Mouse (Mus musculus): ENCODE results near the gene a.
"Not testable (repeated sequence)": the region's sequence is repeated elsewhere in the genome, so short reads cannot be mapped to it uniquely, and the experiment has no call there.

Gene a

DNA sequence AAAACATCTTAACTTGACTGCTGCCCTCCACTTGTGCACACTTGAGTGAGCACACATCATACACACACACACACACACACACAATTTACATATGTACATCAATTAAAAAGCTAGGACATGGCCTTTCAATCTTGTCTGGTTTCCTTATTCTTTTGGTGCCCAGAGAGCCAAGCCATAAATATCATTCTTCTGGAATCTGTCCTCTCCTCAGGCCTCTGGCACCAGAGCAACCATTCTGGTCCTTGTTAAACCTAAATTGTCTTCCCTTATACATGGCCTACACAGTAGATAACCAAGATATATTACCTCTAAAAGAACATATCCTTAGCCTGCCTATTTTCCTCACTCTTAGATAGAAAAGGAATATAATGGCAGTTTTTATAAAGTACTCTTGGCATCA lies 56.9 kb downstream of the a start:
- no peak for DNase-seq

DNA sequence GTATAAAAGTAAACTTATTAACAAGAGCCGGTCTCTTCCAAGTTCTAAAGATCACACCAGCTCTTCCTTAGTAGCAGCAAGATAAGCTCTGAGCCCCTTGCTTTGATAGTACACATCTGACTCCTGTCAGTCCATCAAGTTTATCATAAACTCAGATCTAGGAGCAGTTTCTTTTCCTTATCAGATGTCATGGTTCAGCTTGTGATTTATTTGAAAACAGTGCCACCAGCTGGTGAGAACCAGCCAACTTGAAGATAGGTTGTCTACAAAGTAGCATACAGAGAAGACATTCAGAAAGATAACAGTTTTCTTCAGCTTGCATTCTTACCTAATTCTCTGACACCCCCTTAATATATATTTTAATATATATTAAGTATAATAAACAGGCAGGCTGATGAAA lies 64.2 kb downstream of the a start:
- no peak for DNase-seq

DNA sequence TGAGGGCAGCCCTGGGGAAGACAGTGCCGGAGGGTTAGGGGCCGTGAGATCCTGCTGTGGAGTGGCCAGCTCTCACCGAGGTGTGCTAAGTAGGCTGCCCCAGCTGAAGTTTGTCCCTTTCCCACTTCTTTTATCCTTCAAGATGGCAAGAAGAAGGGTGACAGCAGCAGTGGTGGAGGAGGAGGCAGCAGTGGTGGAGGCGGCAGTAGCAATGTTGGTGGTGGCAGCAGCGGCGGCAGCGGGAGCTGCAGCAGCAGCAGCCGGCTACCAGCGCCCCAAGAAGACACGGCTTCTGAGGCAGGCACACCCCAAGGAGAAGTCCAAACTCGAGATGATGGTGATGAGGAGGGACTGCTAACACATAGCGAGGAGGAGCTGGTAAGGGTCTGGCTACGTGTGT lies 72.5 kb downstream of the a start:
- DNase-seq, result no peak

DNA sequence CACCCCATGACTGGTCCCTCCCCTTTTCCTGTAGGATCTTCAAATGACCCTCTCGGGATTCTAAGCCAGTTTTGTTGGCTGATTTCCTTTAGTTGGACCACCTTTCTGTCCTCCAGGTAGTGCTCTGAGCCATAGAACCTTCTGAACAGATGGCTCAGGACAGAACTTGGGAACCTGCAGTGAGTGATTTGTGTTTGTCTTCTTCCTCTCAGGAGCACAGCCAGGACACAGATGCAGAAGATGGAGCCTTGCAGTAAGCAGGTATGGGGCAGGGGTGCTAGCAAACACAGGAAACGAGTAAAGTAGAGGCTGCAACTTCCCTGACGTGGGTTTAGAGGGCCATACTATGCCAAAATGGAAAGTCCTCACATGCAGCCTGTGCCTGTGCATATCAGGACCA lies 74.5 kb downstream of the a start:
- no peak for DNase-seq

DNA sequence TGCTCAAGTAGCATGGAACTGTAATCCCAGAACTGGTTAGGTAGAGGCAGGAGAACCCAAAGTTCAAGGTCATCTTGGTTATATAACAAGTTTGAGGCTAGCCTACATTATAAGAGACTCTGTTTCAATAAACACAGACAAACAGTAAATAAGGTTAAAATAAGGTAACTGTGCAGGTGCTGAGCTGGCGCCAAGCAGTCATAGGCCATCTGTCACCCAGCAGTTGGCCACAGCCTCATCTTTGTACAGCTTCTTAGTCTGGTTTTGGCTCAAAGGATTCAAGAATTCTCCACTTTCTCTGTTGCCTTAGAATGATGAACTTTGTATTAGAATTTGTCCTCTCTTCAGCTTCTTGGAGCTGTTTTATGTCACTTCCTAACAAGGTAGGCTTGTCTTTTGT lies 76.9 kb downstream of the a start:
- no peak for DNase-seq

DNA sequence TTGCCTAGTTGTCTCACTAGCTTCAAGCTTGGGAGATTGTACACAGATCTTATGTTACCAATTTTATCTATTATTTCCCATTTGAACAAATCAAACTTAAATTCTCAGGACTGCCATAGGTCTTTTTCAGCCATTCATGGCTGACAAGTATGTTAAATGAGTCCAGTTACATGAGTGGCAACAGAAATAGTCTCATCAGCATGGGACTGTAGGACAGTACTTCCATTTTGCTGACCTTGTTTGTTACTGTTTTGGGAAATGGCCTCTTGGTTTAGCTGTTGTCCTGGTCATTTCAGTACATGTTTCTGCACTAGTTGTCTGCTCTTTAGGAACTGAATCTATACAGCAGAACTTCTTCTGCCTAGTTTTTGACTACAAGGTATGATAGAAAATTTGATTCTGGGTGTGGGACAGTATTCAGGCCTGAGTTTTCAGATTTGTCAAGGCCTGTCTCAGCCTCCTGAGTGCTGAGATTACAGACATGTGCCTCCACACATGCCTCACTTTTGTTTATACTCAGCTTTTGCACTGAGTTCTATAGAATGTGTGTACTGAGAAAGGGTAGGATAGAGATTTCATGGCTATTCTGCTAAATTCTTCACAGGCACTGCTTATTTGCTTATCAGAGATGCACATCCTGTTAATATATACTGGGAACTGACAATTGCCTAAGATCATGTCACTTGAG lies 78.9 kb downstream of the a start:
- no peak for DNase-seq

DNA sequence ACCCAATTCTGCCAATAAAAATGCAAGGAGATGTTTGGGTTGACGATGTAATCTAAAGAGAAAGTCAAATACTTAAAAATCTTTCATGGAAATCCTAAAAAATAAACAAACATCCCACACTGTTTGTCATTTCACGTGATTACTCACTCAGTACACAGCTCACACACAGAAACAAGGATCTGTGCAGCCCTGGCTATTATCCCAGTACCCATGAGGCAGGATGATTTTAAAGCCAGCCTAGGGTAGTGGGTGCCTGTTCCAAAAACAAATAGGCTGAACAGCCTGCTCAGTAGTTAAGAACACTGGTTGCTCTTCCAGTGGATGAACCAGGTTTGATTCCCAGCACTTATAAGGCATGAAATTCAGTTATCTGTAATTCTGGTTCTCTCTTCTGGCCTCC lies 85.4 kb downstream of the a start:
- no peak for DNase-seq

DNA sequence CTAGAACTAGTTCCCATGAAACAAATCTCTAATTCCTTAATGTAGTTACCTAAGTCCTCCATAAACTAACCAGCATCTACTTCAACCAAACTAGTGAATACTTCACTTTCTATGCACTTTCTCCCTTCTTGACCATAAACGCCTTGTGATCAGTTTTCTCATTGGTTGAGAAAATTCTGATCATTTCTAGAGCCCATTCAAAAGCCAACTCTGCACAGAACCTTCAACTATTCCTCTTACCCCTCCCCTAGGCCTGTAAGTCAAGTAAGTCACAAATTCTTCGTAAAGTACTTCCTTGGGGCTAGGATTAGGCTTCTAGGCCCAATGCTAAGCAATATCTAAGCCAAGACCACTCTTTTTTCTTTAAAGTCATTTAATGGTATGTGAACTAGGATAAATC lies 100.4 kb downstream of the a start:
- no peak for DNase-seq

DNA sequence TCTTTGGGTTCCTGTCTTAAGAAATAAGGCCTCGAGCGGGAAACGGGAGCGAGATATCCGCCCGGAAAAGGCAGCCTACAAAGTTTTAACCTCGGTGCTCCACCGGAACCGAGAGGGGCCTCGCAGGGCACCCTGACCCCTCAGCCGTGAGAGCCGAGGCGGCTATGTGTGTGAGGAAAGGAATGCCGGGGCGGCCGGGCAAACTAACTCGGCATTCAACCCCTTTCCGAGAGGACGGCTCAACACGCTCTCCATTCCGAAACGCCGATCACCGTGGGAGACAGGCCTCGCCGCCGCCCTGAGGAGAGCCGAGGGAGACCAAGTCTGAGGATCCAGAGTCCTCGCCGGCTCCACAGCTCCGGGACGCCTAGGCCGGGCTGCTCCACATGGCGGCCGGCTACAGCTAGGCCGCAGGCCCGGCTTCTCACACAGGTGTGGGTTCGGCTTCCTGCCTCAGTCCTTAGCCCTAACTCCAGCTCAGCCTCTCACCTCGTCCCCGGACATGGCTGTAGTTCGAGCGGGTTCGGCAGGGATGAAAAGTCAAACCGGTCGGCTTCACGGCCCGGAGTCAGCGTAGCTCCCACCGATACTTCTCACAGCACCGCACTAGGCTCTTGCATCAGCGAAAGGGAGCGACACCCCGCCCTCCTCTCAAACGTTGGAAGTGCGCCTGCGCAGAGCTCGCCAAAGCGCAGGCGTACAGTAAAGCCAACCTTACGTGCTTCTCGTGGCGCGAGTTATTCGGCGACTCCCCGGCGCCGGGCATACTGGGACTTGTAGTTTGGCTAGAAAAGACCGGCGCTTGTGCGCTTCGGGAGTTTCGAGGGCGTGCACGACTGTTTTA lies 101.2 kb downstream of the a start, which contains the start of gene Eif2s2:
TSS of gene Eif2s2 (minus strand) at position 735 of the 844 bp plus-strand sequence.
- peak; percentile 98 for DNase-seq

DNA sequence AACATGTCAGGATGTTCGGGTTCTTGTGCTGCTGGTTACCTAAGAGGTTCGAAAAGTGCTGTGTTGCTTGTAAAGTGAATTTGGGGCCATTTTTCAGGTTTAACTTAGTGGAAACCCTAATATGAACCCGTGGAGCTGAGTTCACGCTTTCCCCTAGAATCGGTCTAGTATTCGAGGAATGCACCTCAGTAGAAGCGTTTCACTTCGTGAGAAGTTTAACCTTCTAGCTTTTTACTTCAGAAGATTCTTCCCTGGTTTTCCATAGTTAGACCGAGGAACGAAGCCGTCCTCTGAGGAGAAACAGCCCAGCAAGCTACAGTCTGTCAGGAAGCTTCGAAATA lies 101.8 kb downstream of the a start:
- no peak for DNase-seq

DNA sequence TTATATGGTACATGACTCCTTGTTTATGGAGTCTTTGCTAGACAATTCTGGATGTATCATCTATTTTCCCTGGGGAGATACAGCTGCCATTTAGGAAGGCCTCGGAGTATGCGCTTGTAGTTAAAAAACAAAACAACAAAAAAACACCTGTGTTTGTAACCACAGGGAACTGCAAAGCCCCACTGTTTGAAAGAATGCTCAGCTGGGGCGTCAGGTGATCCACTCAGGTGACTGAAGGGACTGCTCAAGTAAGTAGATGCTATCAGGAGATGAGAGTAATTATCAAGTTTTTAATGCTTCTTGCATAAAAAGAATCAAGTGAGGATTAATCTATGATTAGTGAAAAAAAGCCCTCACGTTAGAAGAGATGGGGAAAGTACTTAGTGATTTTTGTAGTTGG lies 102.3 kb downstream of the a start:
- no peak for DNase-seq

DNA sequence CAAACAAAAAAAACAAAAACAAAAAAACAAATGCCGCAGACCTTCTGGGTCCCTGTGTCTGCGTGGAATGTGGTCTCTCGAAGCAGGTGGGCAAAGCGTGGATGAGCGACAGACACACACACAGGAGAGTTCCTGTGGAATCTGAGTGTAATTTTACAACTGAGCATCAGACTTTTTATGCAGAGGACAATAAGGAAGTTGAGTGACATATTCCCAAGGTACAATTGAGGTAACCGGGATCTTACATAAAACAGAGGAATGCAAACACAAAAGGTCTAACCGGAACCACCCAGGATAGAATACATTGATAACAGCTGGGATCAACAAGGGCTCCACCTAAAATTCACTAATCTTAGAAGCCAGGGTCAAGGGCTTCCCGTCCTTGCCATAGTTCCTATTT lies 107.8 kb downstream of the a start:
- DNase-seq, result not testable (repeated sequence)

DNA sequence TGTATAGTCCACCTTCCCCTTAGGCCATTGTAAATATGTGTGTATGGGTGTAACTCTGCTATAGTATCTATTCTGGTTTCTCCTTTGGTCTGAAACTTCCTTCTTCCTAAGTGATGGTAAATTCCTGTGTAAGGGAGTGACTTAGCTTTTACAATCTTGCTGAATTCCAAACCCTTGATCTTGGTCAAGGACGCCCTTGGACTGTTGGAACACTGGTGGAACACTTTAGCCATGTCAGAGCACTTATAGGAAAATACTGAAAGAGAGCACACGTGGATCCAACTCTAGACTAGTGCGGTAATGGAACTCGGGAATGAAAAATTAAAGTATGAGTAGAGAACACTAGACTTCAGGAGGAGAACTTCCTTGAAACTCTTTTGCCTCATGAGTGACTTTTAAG lies 108.2 kb downstream of the a start:
- not testable (repeated sequence) for DNase-seq

DNA sequence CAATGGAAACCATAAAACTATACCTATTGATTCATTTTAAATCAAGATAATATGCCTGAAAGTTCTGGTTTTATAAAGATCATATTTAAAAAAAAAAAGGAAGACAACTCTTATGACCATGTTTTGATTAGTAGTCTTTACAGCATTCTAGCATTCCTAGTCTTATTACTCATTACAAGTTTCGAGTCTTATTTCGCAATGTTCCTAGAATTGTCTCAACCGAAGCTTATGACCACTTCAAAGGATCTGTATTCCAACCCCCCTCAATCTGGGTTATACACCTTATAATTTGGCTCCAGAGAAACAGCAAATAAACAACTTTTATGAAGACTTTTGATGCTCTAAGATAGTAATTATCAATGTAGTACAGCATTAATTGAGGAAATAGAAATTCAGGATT lies 110.9 kb downstream of the a start:
- DNase-seq, result no peak

DNA sequence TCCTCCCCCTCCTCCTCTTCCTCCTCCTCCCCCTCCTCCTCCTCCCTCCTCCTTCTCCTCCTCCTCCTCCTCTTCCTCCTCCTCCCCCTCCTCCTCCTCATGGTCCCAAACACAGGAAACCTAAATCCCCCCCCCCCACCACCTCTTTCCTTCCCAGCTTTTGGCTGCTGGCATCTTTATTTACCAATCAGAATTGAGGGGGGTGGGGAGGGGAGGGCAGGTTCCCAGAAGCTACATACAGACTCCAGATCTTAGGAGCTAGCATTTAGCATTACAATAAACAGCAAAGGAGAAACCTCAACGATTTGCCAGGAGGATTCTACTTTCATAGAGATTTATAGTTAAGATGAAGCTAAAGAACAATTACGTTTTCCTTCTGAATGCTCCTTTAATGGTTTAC lies 114.6 kb downstream of the a start:
- DNase-seq, result no peak

DNA sequence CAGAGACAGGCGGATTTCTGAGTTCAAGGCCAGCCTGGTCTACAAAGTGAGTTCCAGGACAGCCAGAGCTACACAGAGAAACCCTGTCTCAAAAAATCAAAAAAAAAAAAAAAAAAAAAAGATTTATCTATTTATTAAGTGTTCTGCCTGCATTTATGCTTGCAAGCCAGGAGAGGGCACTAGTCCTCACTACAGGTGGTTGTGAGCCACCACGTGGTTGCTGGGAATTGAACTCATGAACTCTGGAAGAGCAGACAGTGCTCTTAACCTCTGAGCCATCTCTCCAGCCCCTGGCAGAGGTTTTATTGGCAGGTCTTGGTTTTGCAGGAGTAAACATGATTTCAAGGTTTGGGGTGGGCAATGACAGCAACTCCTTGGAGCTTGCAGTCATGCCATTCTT lies 117.0 kb downstream of the a start:
- not testable (repeated sequence) for DNase-seq

DNA sequence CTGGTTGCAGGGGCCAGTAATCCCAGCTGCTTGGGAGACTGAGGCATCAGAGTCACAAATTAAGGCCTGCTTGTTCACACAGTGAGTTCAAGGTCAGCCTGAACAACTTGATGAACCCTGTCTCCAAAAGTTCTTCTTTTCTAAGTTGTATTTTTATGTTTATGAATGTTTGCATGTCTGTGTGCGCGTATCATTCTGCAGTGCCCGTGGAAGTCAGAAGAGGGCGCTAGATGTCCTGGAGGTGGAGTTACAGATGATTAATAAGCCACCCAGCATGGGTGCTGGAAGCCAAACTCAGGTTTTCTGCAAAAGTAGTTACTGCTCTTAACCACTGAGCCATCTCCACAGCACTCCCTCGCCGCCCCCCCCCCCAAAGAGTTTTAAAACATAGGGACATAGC lies 118.6 kb downstream of the a start:
- peak; percentile 32 for DNase-seq

DNA sequence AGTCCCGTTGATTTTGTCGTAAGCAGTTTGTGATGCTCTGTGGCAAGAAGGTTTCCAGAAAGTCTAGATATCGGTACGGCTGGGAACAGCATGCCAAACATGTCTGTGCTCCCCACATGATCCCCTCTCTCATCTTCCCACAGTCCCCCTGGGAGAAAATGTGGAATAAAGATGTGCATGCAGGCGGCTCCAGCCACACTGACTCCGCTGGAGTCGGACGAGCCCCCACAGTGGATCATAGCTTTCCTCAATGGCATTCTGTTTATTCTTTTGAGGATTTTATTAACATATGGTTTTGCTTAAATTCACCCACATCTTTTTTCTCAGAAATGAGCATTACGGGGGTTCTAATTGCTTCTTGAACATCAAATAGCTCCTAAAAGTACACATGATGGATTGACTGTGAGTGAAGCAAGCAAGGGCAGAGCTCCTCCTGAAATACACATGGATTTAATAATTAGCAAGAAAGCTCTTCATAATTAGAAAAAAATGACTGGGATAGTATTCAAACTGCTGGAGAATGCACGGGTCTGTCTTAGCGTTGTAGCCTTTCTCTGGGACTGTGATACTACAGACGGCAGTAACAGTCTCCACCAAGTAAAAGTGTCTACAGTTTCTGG lies 124.8 kb downstream of the a start:
- no peak for DNase-seq

DNA sequence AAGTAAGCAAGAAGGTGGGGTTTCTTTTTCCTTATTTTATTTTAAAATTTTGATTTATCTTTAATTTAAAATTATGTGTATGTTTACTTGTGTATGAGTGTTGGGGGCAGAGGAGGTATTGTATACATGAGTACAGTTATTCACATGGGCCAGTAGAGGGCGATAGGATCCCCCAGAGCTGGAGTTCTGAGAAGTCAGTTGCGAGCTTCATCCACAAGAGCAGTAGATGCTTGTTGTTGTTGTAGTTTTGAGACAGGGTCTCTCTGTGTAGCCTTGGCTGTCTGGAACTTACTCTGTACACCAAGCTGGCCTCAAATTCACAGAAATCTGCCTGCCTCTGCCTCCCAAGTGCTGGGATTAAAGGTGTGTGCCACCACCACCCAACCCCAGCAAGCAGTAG lies 125.3 kb downstream of the a start:
- peak; percentile 42 for DNase-seq

DNA sequence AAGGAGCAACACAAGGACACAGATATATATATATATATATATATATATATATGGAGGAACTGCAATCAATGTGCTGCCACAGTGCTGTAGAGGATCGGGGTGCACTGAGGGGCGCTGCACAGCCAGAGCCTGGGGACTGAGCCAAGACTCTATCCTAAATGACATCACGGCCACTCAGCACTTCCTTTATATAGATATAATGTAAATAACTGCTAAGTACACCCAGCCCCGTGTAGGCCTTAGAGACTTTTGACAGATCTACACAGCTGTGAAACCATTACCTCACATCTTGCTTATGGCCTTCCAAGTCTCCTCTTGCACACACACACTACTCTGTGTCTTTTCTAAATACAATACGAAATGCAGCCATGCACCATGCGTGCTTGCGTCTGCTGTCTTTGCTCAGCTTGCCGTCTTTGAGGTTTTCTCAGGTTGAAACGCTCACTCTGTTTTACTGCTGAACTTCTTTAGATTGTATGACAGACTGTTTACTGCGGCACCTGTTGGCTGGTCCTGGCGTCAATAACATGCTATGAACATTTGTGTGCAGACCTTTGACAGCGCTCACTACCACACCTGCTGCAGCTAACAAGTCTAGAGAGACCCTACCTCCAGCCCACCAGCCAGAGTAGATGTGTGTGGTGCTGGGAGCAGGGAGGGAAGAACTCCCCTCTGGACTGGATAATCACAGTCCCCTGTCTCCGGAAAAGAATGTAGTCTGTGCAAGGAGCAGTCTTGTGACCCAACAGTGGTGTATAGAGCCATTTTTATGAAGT lies 126.9 kb downstream of the a start:
- DNase-seq, result no peak

DNA sequence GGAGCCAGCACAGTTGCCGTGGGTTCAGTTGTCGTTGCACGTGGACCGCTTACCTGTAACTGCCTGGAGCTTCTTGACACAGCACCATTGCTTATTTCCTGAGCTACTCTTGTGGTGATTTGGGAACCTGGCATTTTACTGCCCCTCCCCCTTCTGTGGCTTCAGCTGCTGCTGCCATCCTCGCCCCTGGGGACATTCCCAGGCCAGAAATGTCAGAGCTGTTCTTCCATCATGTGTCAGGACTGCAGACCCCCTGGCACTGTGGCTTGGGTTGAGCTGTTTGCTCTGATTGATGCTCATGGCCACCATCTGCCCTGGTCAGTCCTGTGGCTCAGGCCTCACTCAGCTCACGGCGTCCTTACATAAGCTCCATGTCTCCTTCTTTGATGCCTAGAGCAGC lies 129.7 kb downstream of the a start:
- DNase-seq, result no peak

DNA sequence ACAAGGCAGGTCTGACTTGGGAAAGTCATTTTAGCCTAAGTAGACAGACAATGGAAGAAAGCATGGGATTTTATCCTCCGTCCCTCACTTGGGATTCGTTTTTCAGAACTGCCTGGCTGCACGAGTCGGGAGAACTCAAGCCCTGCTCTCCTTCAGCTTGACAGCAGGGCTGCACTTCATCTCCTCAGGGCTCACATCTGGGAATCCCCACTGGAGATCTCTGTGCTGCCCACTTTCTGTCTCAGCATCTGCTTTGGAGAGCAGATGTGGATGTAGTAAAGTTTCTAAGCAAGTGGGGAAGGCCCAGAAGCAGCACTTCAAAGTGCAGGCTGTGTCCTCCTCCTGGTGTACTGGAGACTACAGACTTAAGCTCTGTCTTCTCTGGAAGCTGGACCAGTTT lies 130.9 kb downstream of the a start:
- DNase-seq, result not testable (repeated sequence)

DNA sequence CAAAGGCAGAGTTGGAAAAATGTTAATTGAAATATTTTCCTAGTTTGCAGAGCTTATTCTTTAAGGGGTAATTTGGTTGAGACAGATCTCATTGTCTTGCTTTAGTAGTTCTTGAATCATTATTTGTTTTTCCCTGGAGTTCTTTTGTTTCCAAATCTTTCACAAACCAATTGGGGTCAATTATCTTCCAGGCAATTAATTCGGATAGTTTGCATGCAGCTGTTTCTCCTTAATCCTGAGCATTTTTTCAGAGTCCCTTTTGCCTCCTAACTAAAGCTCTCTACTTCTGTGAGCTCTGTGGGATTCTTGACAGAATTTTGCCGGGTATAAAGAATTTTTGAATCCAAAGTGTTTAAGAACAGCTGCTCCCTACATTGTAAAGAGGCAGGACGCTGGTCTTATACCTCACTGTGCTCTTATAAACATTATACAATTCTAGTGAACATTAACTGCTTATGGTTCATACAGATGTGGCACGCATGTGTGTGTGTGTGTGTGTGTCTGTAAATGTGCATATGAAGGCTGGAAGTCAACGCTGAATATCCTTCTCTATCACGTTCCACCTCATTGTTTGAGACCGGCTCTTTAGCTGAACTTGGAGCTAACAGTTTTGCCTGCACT lies 134.3 kb downstream of the a start:
- no peak for DNase-seq
